Mouse (Mus musculus) gastrocnemius, postnatal 10 days (tissue): ENCODE results near the gene Pard6b. TPM values are rescaled to one million over a fixed set of nuclear protein-coding genes. Genes with fewer than 3 reads are reported as not detected.
"Not testable (repeated sequence)": the region's sequence is repeated elsewhere in the genome, so short reads cannot be mapped to it uniquely, and the experiment has no call there.

Experiments
- DNase-seq: peaks from one replicate; pipeline ENCODE4 v3.0.0; 2021; ENCODE audit warnings: mixed read lengths
- total RNA-seq, 2 experiments: library from RNA; stranded (reverse); gene quantifications; 2 replicates each; pipeline ENCODE4 v1.2.3; 2021

Gene Pard6b
- total RNA-seq, 2 experiments from 2014 or later = 0.85 to 0.93 TPM

- DNase-seq = no peak
Measured at GRCm38 (mm10) chr2:168100008-168100407, 19.2 kb downstream of the Pard6b start.

DNA sequence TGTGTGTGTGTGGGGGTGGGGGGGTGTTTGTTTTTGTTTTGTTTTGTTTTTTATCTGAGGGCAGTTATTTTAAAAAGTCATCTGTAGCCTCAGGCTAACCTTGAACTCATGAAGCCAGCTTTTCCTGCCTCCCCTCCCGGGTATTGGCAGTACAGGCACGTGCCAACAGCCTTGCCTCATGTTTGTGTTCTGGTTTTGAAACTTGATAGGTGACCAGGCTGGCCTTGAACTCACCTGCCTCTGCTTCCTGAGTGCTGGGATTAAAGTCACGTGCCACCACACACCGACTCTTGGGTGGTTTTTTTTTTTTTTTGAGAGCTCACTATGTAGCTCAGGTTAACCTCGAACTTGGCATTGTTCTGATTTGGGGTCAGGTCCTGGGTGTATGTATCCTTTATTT lies 21.0 kb downstream of the Pard6b start:
- DNase-seq = no peak

DNA sequence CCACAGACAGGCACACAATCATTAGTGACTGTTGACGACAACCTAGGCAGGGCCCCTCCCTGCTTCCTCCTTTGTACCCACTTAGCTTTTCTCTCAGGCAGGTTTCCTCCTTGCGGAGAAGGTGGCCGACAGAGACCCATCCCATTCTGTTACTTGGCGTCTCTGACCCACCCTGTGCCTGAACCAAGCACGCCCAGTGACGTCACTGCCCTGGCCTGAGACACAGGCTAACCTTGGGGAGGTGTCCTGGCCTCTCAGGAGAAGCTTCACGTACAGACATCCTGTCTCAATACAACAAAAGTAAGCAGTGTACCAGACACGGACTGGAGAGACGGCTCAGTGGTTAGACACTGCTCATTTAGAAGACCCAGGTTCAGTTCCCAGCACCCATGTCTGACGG lies 22.5 kb downstream of the Pard6b start:
- no peak for DNase-seq

- DNase-seq = no peak
Measured at GRCm38 (mm10) chr2:168104375-168105144, 23.8 kb downstream of the Pard6b start.

DNA sequence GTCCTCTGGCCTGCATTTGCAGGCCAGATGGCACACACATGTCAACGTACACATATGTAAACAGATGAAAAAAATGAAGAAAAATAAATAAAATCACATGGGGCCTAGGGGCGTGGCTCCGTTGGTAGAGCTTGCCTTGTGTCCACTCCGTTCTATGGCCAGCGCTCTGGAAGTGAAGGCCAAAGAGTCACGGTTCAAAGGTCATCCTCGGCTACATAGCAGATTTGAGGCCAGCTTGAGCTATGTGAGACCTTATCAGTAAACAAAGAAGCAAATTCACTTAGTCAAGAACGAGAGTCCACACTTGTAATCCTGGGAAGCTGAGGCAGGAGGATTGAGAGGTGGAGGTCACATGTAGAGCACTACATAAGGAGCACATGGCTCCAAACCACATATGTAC lies 24.5 kb downstream of the Pard6b start:
- DNase-seq = no peak

DNA sequence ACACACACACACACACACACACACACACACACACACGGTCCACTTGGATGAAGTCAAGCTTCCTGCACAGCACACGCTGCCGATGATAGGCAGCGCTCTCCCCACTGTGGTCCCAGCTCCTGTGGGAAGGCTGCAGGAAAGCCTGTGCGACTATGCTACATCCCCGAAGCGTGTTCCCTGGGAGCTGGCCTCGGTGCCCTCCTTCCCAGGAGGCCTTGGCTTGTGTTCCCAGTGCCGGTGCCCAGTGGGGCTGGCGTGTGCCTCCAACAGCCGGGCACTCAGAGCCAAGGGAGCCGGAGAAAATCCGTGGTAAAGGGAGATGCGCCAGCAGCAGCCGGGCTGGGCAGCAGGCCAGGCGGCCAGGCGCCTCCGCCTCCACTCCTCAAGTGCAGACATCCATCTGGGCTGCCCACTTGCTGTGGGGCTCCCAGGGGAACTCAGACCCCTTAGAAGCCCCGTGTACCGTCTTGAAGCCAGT lies 25.9 kb downstream of the Pard6b start:
- peak; percentile 85 for DNase-seq

GRCm38 (mm10) chr2:168107356-168107755 lies 26.6 kb downstream of the Pard6b start:
- no peak for DNase-seq

DNA sequence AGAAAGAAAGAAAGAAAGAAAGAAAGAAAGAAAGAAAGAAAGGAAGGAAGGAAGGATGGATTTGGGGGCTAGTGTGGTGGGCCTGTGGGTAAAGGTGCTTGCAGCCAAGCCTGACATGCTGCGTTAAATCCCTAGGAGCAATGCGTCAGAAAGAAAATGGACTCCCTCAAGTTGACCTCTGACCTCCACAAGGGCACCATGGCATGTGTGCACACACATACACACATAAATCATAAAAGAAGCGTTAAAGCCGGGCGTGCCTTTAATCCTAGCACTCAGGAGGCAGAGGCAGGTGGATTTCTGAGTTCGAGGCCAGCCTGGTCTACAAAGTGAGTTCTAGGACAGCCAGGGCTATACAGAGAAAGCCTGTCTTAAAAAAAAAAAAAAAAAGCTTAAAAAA lies 27.1 kb downstream of the Pard6b start:
- DNase-seq = not testable (repeated sequence)

DNA sequence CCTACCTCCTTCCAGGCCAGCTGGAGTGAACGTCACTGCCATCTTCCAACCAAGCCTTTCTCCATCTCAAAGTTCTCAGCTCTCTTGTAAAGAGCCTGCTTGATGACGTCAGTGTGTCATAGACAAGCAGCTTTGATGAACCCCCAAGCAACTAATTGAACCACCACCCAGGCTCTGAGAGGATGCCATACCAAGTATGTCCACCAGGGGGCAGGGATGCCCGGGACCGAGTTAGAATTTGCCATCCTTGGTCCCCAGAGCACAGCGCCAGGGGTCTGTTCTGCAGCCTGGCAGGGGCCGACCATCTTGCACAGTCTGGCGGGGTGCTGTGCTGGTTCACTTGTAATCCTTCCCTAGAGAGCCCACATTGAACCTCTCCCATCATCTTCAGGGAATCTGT lies 31.1 kb downstream of the Pard6b start:
- peak; percentile 78 for DNase-seq

GRCm38 (mm10) chr2:168113263-168113662 lies 32.5 kb downstream of the Pard6b start:
- DNase-seq = no peak

DNA sequence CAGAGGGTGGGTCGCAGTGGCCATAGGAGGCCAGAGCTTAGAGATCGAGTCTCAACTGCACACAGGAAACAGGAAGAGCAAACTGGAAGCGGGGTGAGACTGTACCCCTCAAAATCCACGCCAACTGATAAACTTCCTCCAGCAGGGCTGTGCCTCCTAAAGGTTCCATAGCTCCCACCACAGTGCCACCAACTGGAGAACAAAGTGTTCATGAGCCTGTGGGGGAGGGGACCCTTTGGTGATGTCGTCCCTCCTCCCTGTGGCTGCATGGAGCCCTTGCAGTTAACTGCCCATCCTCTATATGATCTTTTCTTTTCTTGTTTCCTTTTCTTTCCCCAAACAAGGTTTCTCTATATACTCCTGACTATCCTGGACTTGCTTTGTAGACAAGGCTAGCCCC lies 32.9 kb downstream of the Pard6b start:
- DNase-seq = no peak

GRCm38 (mm10) chr2:168114699-168115350 lies 34.0 kb downstream of the Pard6b start:
- peak; percentile 70 for DNase-seq

DNA sequence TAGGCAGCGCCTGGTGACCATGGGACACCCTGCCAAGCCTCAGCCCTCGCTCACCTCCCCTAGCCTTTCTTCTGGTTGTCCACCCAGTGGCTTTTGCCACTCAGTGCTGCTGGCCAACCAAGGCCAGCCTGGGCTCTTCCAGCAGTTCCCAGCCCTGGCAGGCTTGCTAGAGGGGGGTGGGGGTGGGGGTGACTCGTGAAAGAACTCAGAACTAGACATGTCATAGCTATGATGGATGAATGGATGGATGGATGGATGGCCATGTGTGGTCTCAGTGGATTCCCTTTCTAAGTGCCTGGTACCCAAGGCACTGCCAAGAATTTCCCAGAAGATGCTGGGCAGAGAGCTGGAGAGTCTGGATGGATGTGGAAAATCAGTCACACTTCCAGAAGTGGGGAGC lies 35.0 kb downstream of the Pard6b start:
- DNase-seq = no peak

DNA sequence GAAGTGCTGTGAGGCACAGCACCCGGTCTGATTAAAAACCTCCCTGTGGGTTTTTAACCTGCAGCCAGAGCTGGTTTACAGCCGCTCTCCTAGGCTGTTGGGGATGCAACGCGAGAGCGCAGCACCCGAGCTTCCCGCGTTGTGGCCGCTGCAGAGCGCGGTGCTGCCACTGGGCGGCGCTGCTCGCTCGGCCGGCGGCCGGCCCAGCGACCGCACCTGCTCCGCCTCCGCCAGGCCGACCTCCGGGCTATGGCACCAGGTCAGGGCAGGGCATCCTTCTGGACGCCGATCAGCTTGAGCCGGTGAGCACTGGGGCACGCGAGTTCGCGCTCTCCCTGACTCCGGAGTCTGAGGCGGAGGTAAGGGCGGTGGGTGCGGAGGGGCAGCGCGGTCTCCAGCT lies 36.3 kb downstream of the Pard6b start:
- peak; percentile 66 for DNase-seq

- no peak for DNase-seq
Measured at GRCm38 (mm10) chr2:168117553-168117952, 36.7 kb downstream of the Pard6b start.

- no peak for DNase-seq
Measured at GRCm38 (mm10) chr2:168117967-168118366, 37.2 kb downstream of the Pard6b start.

- DNase-seq = no peak
Measured at GRCm38 (mm10) chr2:168118456-168118855, 37.7 kb downstream of the Pard6b start.

DNA sequence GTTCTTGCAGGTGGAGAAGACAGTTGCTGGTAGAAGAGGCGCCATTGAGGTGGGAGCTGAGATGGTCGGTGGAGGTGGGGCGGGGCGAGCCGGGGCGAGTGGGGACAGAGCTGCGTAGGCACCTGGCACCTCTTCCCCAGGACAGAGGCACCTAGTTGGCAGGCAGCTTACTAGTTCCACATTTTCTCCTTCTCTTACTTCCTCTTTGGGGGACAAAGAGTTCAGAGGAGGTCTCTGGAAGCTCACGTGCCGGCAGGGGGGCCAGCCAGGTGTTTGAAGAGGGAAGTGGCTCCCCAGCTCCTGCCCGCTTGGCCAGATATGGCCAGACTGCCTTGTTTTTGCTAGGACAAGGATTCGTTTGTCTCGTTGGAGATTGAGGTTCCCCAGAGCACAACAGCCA lies 38.3 kb downstream of the Pard6b start:
- DNase-seq = no peak

- DNase-seq = no peak
Measured at GRCm38 (mm10) chr2:168120906-168121305, 40.1 kb downstream of the Pard6b start.

DNA sequence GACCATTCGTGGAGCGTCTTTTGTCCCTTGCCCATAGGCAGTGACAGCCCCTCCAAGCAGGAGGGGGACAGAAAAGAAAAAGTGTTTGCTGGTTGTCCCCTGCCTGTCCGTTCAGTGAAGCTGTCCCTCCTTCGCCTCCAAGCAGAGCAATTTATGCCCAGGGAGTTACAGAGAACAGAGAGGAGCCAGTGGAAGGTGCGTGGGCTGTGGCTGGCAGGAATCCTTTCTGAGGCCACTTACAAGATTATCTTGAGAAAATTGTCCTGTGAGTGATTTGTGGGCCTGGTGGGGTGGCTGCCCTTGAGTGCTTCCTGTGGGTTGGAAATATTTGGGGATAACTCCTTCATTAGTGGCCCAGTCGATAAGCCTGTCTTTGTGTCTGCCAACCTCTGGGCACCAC lies 42.8 kb downstream of the Pard6b start:
- no peak for DNase-seq

GRCm38 (mm10) chr2:168125288-168126089 lies 44.7 kb downstream of the Pard6b start:
- DNase-seq = no peak

GRCm38 (mm10) chr2:168127767-168128166 lies 47.0 kb downstream of the Pard6b start:
- DNase-seq = no peak
